Mouse (Mus musculus): ENCODE measurements at regions not wholly inside any gene's neighbourhood (a gene's known extent, or its start where the extent isn't known, plus 50 kb on each side); places are given as distances from the start of the nearest gene placed in this dataset.

DNA sequence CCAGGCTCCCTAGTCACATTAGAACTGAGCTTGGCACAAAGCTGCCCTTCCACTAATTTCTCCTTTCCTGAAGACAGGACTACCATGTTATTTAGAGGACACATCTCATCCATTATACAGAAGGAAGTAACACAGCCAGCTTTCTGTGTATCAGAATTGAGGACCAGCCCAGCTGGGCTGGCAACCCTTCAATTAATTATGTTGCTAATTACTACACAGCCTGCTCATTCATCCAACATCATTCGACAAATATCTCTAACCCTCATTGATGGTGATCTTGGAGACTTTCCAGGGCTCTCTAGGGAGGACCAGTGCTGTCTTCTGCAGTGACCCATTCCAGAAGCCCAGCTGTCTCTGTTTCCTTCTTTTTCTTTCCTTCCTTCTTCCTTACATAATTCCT is 263.7 kb upstream of the Elac2 start:
- Histone ChIP-seq H3K36me3 (replicated peaks; ENCODE audit: low read length) (no peaks in the 10 kb centered on the region), H3K4me3 (replicated peaks) (no peak overlapping the region), H3K27me3 (replicated peaks) (peaks cover 15% of the 10 kb centered on the region), H3K4me1 (peaks cover 9% of the 10 kb centered on the region), H3K9me3 (0 out of 2 replicates have a peak, but pooled peaks cover 1% of the 10 kb centered on the region)
- TF ChIP-seq GATA1 (IDR thresholded peaks at IDR 0.05; ENCODE audit: borderline replicate concordance, low read length): no peak
- TF ChIP-seq FLI1 (IDR thresholded peaks at IDR 0.05; ENCODE audit: low read length): no peak

DNA sequence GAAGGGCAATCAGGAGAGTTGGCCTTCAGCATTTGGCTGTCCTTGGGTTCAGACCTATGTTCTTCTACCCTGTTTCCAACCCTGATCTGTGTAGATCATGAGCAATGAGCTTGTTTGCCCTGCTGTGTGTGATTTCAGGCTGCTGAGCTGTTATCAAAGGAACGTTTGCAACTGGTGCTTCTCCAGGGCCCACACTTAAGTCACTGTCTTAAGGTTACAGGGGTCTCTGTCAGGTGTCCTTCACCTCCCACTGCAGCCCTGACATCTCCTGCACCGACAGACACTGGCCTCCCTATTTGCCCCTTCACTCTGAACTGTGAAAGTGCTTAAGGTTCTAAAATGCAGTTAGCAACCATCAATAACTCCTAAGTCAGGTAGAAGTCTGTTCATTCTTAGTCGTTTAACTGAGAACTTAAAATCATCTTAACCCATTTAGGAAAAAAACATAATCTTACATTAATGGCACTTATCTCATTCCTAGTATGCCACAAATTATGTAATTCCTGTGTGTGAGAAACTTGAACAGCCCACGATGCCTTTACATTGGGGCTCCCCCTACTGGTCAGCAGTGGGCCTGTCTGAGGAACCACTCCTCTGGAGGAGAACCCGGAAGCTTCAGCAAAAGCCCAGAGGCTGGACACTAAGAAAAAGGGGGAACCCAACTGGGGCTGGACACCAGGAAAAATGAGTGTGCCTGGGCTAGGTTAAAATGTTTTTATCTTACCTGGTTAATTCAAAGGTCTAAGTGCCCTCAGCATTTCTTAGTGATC is 260.3 kb upstream of the Elac2 start:
- Histone ChIP-seq H3K36me3 (replicated peaks; ENCODE audit: low read length) (no peaks in the 10 kb centered on the region), H3K27me3 (replicated peaks) (peaks cover 15% of the 10 kb centered on the region), H3K9me3 (no peaks in the 10 kb centered on the region), H3K4me3 (replicated peaks) (peak overlapping the region; percentile 38), H3K4me1 (peaks cover 9% of the 10 kb centered on the region)
- TF ChIP-seq FLI1 (IDR thresholded peaks at IDR 0.05; ENCODE audit: low read length) (no peak), GATA1 (IDR thresholded peaks at IDR 0.05; ENCODE audit: borderline replicate concordance, low read length) (no peak)

DNA sequence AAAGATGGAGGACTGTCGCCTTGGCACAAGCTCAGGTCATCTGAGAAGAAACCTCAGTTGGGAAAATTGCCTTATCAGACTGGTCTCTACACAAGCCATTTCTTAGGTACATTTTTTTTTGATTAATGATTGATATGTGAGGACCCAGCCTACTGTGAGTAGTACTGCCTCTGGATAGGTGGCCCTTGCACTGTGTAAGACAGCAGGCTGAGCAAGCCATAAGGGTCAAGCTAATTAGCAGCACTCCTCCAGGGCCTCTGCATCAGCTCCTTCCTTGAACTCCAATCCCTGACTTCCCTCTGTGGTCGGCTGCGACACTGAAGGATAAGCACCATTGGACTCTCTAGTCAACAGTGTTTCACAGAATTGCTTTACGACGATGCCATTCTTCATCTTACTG is 252.6 kb upstream of the Elac2 start:
- H3K9me3 ChIP-seq: no peaks in the 10 kb centered on the region
- no peak for TF ChIP-seq FLI1 (IDR thresholded peaks at IDR 0.05; ENCODE audit: low read length)
- TF ChIP-seq GATA1 (IDR thresholded peaks at IDR 0.05; ENCODE audit: borderline replicate concordance, low read length): no peak
- H3K4me3 ChIP-seq (replicated peaks): no peak overlapping the region
- no peaks in the 10 kb centered on the region for H3K4me1 ChIP-seq
- H3K36me3 ChIP-seq (replicated peaks; ENCODE audit: low read length): no peaks in the 10 kb centered on the region
- H3K27me3 ChIP-seq (replicated peaks): peaks cover 12% of the 10 kb centered on the region

DNA sequence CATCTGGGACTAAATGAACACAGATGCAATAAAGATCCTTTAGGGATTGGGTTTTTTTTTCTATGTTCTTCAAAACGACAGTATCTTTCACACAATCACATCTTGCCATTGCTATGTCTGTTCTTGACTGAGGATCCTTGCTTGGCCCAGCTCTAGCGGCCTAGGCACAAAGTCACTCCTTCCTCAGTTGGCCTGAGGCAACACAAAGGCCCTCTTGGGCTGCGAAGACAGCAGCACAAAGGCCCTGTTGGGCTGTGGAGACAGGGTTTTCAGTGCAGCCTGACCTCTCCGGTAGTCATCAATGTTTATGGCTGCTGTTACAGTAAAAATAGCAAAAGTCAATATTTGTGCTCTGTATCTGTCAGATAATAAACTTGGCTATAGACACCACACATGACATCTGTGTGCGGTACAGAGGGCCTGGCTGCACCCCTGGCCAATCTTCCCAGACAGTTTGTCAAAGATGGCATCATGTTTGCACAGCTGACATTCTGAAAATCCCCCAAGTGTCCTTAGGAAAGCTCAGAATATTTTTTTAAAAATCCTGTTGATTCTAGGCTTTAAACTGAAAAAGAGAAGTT is 250.9 kb upstream of the Elac2 start:
- H3K9me3 ChIP-seq: no peaks in the 10 kb centered on the region
- no peaks in the 10 kb centered on the region for H3K36me3 ChIP-seq (replicated peaks; ENCODE audit: low read length)
- H3K27me3 ChIP-seq (replicated peaks): peaks cover 8% of the 10 kb centered on the region
- H3K4me1 ChIP-seq: no peaks in the 10 kb centered on the region
- TF ChIP-seq GATA1 (IDR thresholded peaks at IDR 0.05; ENCODE audit: borderline replicate concordance, low read length) (no peak), FLI1 (IDR thresholded peaks at IDR 0.05; ENCODE audit: low read length) (no peak)
- H3K4me3 ChIP-seq (replicated peaks): no peak overlapping the region

DNA sequence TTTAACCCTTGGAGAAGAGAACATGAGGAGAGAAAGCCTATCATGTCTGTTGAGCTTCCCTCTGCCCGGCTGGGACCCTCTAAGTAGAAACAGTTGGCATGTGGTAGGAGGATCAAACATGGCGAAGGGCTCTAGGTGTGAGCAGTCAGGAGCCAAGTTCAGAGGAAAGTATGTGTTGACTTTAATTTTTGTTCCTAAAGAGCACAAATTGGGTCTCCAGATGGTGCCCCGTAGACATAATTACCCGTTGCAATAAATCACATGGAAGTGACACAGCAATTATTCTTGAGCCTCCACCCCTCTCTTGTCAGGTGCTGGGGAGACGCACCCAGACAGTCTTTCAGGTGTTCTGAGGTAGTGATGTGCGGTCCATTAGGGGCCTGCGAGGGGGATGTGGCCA is 239.9 kb upstream of the Elac2 start:
- Histone ChIP-seq H3K4me1 (peaks cover 9% of the 10 kb centered on the region), H3K4me3 (replicated peaks) (no peak overlapping the region), H3K27me3 (replicated peaks) (peaks cover 9% of the 10 kb centered on the region), H3K9me3 (no peaks in the 10 kb centered on the region), H3K36me3 (replicated peaks; ENCODE audit: low read length) (no peaks in the 10 kb centered on the region)
- TF ChIP-seq FLI1 (IDR thresholded peaks at IDR 0.05; ENCODE audit: low read length) (no peak), GATA1 (IDR thresholded peaks at IDR 0.05; ENCODE audit: borderline replicate concordance, low read length) (no peak)

DNA sequence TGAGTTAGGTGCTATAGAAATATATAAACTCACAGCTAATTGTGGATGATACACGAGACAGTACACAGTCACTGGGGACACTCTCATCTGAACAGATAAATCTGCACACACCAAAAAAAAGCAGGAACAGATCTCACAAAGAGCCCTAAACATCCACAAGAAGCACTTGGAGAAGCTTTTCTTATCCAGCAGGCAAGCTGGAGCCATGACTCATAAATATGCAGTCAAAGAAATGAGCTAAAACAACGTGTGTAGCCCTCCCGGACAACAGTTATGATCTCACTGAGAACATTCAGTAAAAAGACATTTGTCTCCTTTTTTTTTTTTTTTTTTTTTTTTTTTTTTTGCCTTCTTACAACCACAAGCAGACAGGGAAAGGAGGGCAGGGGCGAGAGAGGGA is 235.1 kb upstream of the Elac2 start:
- TF ChIP-seq GATA1 (IDR thresholded peaks at IDR 0.05; ENCODE audit: borderline replicate concordance, low read length) (no peak), FLI1 (IDR thresholded peaks at IDR 0.05; ENCODE audit: low read length) (no peak)
- Histone ChIP-seq H3K9me3 (peaks cover 3% of the 10 kb centered on the region), H3K4me3 (replicated peaks) (no peak overlapping the region), H3K4me1 (peaks cover 2% of the 10 kb centered on the region; the same call in 1 of the 2 replicates), H3K36me3 (replicated peaks; ENCODE audit: low read length) (no peaks in the 10 kb centered on the region), H3K27me3 (replicated peaks) (peaks cover 4% of the 10 kb centered on the region)

DNA sequence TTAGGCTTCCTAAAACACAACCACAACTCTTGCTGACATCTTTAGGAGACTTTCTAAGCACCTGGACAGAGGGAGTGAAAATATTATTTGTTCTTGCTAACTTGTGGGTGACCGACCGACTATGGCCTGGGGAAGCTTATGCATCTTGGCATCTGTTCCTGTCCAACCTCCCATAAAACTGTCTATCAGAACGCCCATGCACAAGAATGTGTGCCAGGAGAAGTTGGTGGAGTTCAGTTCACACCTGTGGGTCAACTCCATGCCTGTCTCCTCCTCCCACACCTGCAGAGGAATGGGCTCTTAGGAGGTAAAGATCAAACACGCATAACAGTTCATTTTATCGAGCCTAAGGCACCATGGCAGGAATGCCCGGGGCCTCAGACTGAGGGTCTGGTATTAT is 232.7 kb upstream of the Elac2 start:
- Histone ChIP-seq H3K4me1 (peaks cover 5% of the 10 kb centered on the region; the same call in 1 of the 2 replicates), H3K9me3 (peaks cover 3% of the 10 kb centered on the region), H3K27me3 (replicated peaks) (peaks cover 2% of the 10 kb centered on the region), H3K4me3 (replicated peaks) (no peak overlapping the region), H3K36me3 (replicated peaks; ENCODE audit: low read length) (no peaks in the 10 kb centered on the region)
- TF ChIP-seq FLI1 (IDR thresholded peaks at IDR 0.05; ENCODE audit: low read length): no peak
- no peak for TF ChIP-seq GATA1 (IDR thresholded peaks at IDR 0.05; ENCODE audit: borderline replicate concordance, low read length)

DNA sequence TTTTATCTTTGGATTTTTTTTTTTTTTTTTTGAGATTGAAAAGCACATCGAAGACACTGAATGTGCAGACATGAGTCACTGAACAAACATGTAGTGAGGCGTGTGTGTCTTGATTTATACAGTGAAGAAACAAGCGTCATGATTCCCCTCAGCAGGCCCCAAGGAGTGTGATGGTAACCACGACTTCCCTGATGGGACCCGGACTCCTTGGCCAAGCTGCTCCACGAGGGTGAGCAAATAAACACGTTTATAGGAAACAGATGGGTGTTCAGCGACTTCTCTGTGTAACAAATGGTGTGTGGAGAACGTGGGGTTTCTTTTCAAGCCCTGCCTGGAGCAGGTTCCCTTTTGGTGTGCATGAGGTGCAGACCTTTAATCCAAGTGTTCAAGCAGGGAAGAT is 228.9 kb upstream of the Elac2 start:
- peaks cover 17% of the 10 kb centered on the region for H3K4me1 ChIP-seq
- H3K36me3 ChIP-seq (replicated peaks; ENCODE audit: low read length): no peaks in the 10 kb centered on the region
- peaks cover 3% of the 10 kb centered on the region for H3K9me3 ChIP-seq
- TF ChIP-seq GATA1 (IDR thresholded peaks at IDR 0.05; ENCODE audit: borderline replicate concordance, low read length): no peak
- no peak overlapping the region for H3K4me3 ChIP-seq (replicated peaks)
- peaks cover 2% of the 10 kb centered on the region for H3K27me3 ChIP-seq (replicated peaks)

DNA sequence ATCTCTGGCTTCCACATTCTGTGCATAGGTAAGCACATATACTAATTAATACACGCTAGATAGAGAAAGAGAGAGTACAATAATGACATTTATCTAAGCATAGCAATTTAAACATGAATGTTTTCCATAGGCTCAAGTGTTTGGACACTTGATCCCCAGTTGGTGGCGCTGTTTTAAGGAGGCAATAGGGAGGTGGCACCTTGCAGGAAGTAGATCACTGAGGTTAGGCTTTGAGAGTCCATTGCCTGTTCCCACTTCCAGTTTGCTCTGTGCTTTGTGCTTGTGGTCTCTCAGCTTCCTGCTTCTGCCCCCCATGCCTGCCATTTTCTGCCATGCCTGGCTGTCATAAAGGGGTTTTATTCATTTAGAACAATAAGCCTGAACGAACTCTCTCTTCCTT is 226.5 kb upstream of the Elac2 start:
- TF ChIP-seq GATA1 (IDR thresholded peaks at IDR 0.05; ENCODE audit: borderline replicate concordance, low read length) (no peak), FLI1 (IDR thresholded peaks at IDR 0.05; ENCODE audit: low read length) (no peak)
- H3K27me3 ChIP-seq (replicated peaks): no peaks in the 10 kb centered on the region
- no peak overlapping the region for H3K4me3 ChIP-seq (replicated peaks)
- no peaks in the 10 kb centered on the region for H3K36me3 ChIP-seq (replicated peaks; ENCODE audit: low read length)
- H3K9me3 ChIP-seq: peaks cover 3% of the 10 kb centered on the region
- H3K4me1 ChIP-seq: peaks cover 26% of the 10 kb centered on the region

DNA sequence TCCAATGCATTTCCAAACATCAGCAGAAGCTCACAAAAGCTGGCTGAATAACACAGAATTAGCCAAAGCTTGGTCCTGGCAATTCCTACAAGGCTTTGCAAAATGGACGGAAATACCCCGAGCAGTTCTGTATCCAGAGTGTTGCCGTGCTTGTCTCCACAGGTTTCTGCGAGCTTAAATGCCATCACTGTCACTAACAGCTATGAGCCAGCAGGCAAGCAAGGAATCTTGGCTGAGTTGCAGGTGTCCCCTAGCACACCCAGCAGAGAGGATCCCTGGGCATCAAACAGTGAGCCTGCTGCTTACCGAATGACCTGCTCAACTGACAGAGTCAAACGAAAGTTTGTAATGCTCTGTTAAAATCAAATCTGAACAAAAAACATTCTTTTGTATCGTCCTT is 226.0 kb upstream of the Elac2 start:
- Histone ChIP-seq H3K36me3 (replicated peaks; ENCODE audit: low read length) (no peaks in the 10 kb centered on the region), H3K4me1 (peaks cover 26% of the 10 kb centered on the region), H3K9me3 (no peaks in the 10 kb centered on the region), H3K4me3 (replicated peaks) (no peak overlapping the region), H3K27me3 (replicated peaks) (no peaks in the 10 kb centered on the region)
- no peak for TF ChIP-seq GATA1 (IDR thresholded peaks at IDR 0.05; ENCODE audit: borderline replicate concordance, low read length)
- no peak for TF ChIP-seq FLI1 (IDR thresholded peaks at IDR 0.05; ENCODE audit: low read length)
